Mouse (Mus musculus): ENCODE measurements at regions not wholly inside any gene's neighbourhood (a gene's known extent, or its start where the extent isn't known, plus 50 kb on each side); places are given as distances from the start of the nearest gene placed in this dataset.
"Not testable (repeated sequence)": the region's sequence is repeated elsewhere in the genome, so short reads cannot be mapped to it uniquely, and the experiment has no call there.

DNA sequence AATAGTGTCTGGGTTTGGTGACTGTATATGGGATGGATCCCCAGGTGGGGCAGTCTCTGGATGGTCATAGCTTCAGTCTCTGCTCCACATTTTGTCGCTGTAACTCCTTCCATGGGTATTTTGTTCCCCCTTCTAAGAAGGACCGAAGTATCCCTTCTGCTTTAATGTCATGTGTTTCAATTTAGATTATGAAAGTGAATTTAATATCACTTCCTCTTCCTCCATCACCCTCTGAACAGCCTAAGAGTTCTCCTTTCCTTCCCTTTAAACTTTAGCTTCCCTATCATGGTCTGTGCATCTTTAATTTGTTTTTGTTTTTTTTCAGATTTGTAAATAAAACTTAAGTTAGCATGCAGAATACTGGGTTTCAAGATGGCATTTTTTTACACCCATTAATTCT, 211.0 kb upstream of the Phyhipl start:
- DNase-seq, result no peak

DNA sequence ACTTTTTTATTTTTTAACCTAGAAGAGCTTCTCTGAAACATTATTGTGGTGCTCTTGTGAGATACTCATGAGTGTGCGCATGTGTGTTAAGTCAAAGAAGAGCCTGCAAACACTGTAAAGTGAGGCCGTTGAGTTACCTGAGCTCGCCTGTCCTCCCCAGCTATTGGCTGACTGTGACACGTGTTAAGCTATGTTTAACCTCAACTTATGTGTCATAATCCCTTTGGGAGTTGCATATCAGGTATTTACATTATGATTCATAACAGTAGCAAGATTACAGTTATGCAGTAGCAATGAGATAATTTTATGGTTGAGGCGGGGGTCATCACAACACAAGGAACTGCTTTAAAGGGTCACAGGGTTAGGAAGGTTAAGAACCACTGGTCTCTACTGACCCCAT, 208.9 kb upstream of the Phyhipl start:
- DNase-seq, result no peak

DNA sequence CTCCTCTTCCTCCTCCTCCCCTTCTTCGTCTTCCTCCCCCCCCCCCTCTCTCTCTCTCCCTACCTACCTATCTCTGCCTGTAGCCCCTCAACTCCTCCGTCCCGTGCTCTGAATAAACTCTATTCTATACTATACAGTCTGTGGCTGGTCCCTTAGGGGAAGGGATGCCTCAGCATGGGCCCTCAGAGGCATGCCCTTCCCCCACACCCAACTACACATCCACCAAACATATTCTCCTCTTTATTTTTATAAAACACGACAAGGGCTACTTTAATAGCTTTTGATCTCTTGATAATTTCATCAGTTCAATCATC, 206.2 kb upstream of the Phyhipl start:
- DNase-seq, result no peak

DNA sequence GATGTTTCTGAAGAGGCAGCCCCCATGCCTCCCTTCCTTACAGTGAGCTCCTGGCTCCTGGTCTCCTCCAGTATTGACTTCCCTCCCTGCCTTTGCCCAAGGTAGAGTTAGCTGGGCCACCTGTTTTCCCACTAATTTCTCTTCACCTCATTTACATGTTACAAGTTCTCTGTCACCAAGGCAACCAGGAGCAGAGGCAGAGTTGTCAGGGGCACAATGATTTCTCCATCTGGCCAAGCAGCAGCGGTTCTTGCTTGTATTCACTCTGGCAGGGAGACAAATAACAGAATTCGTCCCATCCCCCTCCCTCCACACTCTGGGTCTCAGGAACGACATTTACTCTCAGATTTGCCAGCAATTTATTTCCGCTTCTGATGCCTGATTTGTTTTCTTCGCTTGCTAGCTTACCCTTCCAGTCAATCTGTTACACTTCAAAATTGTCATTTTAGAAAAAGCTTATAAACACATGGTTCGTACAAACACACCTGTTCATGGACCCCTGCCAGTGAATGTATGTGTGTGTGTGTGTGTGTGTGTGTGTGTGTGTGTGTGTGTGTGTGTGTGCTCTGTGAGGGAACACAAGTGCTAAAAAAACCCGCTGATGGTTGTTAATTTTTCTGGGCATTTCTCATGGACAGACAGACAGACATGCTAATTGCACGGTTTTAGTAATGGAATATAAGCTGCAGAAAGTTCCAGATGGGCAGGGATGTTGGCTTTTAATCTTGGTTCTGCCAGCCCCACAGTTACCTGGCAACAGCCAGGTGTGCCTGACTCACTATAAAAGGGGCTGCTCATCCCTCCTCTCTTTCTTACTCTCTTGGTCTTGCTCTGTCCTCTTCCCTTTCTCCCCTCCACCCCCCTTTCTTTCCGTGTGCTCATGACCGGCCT, 205.6 kb upstream of the Phyhipl start:
- no peak for DNase-seq

DNA sequence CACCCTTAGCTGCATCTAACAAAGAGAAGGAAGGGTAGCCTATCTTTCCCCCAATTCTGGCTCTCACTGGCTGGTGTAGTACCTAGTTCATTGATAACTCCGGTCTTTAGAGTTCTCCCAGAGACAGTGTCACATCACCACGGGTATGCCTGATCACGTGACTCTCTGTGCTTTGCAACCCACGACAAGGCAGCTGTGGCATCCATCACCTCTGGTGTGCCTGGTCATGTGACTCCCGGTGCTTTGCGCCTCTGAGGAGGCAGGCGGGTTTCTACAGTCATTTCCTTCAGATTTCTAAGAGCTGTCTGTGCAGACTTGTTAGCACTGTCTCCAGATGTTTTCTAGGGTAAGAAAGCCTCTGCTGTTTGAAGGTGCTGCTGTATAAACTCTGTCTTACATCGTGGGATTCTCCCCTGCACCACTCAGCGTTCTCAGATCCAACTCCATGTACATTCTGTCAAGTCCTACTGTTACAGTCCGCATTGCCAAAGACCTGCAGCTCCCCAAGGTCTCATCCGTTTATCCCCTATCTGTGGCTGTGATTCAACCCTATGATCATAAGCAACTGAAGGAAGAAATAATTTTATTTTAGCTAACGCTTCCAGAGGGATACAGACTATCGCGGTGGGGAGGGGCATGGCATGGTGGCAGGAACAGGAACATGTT, 201.5 kb upstream of the Phyhipl start:
- DNase-seq, result no peak

DNA sequence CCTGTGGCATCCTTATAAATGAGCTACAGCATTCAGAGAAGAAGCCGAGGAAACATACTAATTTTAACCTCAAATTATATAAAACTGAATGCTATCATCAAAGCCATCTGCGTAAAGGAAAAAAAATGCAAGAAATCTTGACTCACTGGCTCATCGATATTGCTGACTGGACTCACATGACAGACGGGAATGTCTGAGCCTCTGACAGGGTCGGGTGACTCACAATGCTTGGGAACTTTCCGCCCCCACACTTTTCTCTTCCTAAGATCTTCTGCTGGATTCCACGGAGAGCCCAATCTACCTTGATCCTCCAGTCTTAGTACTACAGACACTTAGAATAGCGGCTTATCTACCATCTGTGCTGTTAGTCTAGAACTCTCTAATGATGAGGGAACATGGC, 200.2 kb upstream of the Phyhipl start:
- DNase-seq, result no peak

DNA sequence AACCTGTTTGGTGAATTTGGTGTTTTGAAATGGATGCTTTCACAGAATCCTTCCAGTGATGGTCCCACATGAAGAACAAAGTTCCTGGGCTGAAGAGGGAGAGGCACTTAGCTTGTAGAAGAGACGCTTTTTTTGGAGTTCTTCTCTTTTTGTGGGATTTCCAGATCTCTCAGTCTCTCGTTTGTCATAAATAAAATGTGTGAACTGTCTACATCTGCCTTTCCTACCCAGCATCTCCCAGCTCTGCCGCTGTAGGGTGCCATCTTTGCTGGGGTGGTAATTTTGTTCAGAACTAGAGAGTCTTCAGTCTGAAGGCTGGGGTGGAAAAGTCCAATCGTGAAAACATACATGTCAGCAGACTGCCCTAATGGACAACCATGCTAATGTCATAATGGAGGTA, 197.8 kb upstream of the Phyhipl start:
- DNase-seq, result no peak

DNA sequence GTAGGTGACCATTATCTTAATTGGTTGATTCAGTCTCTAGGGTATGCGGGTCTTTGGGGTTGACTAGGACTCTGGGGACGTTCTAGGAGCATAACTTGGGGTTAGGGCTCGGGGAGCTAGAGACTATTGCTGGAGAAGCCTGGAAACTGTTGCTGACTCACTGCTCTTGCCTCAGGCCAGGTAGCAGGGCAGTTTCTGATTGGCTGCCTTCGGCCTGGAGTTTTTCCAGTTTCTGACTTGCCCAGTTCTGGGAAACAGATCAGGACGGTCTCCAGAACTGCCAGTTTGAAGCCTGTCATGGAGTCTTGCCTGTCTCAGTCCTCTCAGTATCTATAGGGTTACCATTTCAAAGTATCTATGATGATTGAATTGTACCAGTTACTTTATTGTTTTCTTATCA, 192.4 kb upstream of the Phyhipl start:
- no peak for DNase-seq

DNA sequence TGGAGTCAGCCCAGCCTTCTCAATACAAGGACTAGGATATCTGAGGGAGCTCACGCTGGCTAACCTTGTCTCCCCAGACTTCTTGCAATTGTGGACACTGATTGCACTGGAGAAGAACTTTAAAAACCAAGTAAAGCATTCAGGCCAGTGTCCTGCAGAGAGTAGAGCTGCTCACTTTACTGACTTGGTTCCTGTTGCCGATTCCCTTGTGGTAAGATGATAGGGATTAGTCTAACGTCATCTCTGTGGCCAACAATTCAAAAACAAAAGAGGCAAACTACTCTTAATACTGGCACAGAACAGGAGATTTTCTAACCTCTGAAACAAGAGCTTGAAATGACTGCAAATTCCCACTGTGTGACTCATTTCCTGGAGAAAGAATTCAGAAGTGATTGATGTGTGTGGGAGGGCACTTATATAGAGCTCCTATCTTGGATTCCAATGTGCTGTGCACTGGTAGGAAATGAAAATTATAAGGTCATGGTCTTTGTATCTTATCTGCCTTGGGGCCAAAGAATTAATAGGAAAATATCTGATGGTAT, 191.6 kb upstream of the Phyhipl start:
- no peak for DNase-seq

DNA sequence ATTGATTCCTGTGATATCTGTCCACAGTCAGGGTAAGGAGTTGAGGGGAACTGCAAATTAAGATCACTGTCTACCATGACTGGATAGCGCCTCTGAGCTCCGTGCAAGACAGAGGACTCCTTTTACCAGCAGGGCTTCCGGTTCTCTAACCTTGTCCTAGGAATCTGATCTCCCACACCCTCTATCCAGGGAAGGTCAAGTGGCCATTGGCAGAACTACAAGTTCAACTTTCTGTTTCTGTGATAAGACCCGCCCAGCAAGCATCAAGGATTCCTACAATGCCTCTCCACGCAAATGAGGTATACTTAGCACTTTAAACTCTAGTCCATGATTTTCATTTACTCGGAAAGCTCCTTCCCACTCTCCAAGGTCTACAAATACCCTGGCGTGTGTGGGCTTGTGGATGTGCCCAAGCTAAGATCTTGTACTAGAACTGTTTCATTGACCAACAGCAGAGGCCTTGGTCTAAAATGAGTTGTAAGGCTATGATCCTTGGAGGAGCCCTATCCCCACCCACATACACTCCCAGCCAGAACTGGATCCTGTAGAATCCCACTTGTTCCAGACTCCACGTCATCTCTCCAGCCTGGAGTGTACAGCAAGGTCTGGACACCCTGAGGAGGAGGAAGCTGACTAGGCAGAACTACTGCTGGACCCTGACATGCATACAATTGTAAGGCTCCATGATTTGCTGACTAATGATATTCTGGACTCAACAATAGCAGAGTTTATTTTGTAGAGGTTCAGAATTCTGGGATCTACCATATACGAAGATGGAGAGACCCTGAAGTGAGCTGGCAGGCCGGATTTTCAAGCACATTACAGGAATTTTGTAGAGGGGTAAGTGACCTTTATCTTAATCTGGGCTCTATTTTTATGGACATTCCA, 190.8 kb upstream of the Phyhipl start:
- DNase-seq, result no peak

DNA sequence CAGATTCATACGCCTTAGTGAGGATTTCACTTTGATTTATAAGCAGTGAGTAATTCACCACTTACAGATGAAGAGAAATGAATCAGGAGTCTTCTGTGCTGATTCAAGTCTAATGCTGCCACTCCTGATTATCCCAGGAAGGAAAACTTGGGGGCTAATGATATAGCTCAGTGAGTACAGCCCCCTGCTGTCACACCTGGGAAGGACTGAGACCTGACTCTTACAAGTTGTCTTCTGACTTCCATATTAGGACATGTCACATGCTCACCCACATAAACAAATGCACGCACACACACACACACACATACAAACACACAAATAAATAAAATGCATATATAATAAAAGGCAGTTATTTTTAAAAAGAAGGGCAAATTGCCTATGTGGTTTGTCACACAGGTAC, 188.1 kb upstream of the Phyhipl start:
- no peak for DNase-seq

DNA sequence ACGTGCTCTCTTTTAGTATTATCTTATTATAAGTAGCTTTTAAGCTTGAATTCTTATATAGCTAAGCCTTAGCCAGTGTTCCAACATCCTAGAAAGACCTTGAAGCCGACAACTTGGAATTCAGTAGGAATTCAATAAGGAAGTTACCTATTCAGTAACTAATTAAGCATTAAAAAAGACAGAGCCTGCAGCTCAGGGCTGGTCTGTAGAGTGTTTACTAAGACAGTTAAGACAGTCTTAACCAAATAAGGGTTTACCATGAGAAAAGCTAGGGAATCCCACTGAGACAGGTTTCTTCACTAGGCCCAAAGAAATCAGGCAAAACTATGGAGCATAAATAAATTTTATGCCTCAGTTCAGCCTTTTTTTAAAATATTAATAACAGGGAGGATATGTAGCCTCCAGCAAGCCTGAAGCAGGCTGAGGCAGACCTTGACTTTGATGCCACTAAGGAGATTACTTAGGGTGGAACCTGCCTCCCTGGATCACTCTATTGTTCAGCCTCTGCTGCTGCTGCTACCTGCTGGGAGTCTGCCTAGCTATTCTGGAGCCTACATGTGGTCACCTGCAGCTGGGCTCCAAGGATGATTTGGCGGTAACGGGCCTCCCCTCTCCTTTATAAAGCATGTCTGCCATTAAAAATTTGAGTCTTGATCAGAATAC, 186.5 kb upstream of the Phyhipl start:
- no peak for DNase-seq

DNA sequence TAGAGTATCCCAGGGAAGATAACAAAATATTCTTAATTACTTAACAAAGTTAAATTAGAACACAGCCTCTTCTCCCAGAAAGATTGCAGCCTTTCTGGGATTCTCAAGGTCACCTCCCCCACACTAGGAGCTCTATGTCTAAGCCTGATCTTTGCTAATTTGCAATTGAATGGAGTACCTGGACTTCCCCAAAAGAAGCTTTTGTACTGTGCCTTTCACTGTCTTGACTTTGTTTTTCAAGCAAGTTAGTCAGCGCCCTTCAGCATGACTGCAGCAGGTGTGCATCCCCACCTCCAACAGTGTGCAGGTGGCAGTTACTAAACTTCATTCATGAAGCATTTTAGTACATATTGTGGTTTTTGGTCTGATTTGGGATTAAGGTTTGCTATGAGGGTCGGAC, 185.4 kb upstream of the Phyhipl start:
- not testable (repeated sequence) for DNase-seq

DNA sequence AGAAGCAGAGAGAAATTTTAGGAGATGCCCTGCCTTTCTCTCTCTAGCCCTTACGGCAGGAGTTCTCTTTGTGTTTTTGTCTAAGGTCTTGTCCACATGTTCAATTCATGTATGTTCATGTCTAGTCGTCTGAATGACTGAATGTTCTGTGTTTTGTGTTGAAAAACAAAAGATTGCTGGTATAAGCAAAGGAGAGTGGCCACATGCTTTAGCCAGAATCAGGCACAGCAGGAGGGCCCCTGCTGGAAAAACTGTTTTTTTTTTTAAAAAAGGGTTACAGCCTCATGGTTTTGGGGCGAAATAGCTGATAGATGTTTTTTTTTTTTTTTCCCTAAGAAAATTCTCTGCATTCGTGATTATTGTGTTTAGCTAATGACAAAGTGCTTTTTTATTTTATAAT, 182.4 kb upstream of the Phyhipl start:
- DNase-seq, result no peak

DNA sequence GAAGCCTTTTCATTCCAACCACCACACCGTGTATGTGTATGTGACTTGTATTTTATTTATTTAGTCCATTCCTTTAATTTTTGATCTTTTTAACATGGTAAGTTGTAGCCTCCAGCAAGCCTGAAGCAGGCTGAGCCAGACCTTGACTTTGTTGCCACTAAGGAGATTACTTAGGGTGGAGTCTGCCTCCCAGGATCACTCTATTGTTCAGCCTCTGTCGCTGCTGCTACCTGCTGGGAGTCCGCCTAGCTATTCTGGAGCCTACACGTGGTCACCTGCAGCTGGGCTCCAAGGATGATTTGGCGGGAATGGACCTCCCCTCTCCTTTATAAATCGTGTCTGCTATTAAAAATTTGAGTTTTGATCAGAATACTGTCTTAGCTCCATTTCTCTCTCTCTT, 181.6 kb upstream of the Phyhipl start:
- no peak for DNase-seq

DNA sequence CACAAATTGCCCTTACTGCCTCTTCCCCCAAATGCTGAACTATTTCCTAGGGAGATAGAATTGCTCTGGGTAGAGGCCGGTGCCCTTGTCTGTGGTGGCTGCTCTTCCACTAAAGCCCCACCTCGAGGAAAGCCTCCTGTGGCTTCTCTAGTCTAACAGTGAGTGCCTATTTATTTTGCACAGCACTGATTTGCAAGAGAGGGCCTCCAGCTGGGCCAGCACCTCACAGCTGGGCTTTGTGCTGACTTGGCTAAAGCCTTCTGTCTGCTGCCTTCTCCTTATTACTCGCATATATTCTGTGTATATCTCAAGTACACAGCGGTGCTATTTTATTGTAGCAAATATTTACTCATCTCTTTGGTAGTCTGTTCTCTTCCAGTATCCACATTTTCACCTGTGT, 176.9 kb upstream of the Phyhipl start:
- DNase-seq, result no peak

DNA sequence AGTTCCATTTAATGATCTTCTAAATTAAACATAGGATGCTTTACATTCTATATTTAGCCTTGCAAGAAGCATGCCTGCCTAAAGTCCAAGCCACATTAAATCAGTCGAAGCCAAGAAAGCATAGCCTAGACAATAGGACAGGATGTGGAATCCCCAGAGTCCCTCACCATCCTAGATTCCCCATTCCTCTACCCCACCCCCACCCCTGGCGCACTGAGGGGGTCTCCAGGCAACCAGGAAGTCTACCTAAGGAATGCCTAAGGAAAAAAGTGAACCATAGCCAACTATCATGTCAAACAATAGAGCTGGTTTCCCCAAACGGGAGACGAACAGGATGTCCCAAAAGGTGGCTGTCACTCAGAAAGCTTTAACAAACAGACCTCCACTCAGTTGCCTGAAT, 172.5 kb upstream of the Phyhipl start:
- no peak for DNase-seq

DNA sequence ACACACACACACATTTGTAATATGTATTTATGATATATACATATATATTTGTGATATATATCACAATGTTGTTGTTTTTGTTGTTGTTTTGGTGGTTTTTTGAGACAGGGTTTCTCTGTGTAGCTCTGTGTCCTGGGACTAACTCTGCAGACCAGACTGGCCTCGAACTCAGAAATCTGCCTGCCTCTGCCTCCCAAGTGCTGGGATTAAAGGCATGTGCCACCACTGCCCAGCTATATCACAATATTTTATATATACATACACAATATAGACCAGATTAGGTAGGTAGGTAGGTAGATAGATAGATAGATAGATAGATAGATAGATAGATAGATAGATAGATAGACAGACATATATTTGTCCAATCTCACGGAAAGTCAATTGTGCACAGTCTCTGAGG, 171.8 kb upstream of the Phyhipl start:
- not testable (repeated sequence) for DNase-seq

DNA sequence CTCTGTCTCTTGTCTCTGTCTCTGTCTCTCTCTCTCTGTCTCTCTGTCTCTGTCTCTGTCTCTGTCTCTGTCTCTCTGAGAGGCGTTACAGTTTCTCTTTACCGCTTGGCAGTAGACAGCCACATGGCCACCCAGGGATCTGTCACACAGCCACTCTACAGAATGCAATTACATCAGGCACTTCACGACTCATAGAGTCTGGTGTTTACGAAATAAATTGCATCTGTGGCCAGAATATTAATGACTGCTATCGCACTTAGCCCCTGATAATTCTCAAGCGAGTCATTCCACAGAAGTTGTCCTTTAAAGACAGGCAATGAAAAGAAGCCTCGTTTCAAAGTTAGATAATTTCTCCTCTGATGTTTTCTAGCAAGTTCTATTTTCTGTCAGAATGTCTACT, 170.9 kb upstream of the Phyhipl start:
- no peak for DNase-seq

DNA sequence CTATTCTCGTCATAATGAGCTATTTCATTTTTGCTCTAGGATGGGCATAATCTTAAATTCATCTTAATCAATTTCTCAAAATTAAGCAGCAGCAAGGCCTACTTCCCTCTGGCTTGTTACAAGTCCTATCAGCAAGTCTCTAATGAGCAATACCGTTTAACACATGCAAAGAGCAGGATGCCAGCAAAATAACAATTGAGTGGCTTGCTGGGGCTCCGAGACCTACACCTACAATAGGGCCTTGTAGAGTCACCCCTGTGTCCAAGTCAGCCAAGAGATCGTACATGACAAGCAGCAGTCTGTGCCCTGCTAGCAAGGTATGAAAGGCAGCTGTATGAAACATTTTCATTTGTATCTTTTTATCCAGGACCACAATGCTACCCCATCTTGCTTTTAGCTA, 169.7 kb upstream of the Phyhipl start:
- no peak for DNase-seq

DNA sequence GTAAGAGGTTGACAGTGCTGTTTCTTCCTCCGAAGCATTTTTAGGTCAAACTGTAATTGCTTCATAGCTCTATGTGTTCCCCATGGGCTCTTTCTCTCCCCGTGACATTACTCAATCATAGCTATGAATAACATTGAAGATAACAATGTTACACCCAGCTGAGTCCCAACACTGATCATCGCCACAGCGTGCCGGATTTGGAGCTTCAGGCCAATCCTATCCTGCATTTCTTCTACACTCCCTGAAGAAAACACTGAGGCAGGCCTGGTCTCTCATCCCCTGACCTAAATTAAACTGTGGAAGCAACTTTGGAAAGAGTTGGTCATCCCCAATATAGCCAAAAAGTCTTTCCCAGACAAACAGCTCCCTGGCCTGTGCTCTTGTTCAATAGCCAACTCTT, 168.7 kb upstream of the Phyhipl start:
- no peak for DNase-seq

DNA sequence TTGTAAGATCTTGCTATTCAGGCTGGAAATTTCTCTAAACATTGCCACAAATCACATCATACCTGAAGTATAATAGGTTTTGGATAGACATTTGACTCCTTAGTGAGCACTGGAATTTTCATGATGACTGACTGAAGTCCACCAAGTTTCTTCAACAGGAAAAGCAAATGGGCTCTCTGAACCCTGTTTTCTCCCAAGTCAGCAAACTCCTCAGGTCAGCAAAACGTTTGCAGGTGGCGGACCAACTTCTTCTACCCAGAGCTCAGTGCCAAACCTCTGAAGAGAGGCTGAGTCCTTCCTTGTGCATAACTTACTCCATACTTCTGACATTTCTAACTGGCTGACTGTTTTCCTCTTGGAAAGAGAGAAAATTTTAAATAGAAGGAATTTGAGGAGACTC, 164.2 kb upstream of the Phyhipl start:
- DNase-seq, result no peak
